Mouse (Mus musculus) stomach, embryonic 15.5 days (tissue): ENCODE measurements at regions not wholly inside any gene's neighbourhood (a gene's known extent, or its start where the extent isn't known, plus 50 kb on each side); places are given as distances from the start of the nearest gene placed in this dataset.
A peak's percentile ranks its signal among the peaks of the same experiment; 100 is the strongest.

Source experiments
- ATAC-seq: fragments of 200-750 bp; cut with Nextera tagmentation; 2 replicates; pipeline ENCODE4 v1.8.0; 2017; ENCODE audit warnings: low read depth, moderate number of reproducible peaks, moderate TSS enrichment; ENCODE audit not compliant: insufficient read depth, low FRiP score
- H3K27ac ChIP-seq: fragments of 300-500 bp; sonication (generic); 2 replicates; pipeline ENCODE4 v1.5.1; 2015; ENCODE audit warnings: mild to moderate bottlenecking, inconsistent platforms
- H3K27me3 ChIP-seq: fragments of 300-500 bp; sonication (generic); replicated peaks from 2 replicates; pipeline ENCODE4 v1.6.1; 2015; ENCODE audit warnings: inconsistent platforms
- H3K36me3 ChIP-seq: fragments of 300-500 bp; sonication (generic); 2 replicates; pipeline ENCODE4 v1.6.1; 2015; ENCODE audit warnings: inconsistent platforms
- H3K4me1 ChIP-seq: fragments of 300-500 bp; sonication (generic); 2 replicates; pipeline ENCODE4 v1.6.1; 2015; ENCODE audit warnings: inconsistent platforms
- H3K4me2 ChIP-seq: fragments of 300-500 bp; sonication (generic); 2 replicates; pipeline ENCODE4 v1.6.1; 2015; ENCODE audit warnings: mild to moderate bottlenecking, inconsistent platforms
- H3K4me3 ChIP-seq: fragments of 300-500 bp; sonication (generic); replicated peaks from 2 replicates; pipeline ENCODE4 v1.5.1; 2015; ENCODE audit warnings: inconsistent platforms
- H3K9ac ChIP-seq: fragments of 300-500 bp; sonication (generic); 2 replicates; pipeline ENCODE4 v1.6.1; 2015; ENCODE audit warnings: inconsistent platforms
- H3K9me3 ChIP-seq: fragments of 300-500 bp; sonication (generic); 2 replicates; pipeline ENCODE4 v1.6.1; 2016; ENCODE audit warnings: inconsistent platforms
- WGBS: fragments of 180-500 bp; shearing (Covaris S2); methylation state at CpG from one replicate; pipeline ENCODE4 v1.1.7; 2015; 5-methylcytosine and 5-hydroxymethylcytosine counted together

GRCm38 (mm10) chr10:70766450-70766849 lies 110.7 kb upstream of the Phyhipl start:
- WGBS = 54% methylated on average over 8 of the region's 8 CpGs
- H3K4me3 ChIP-seq = no peak overlapping the region

GRCm38 (mm10) chr10:70763206-70763605 lies 107.4 kb upstream of the Phyhipl start:
- ATAC-seq = peak; percentile 39; the same call in 1 of the 2 replicates
- no peak overlapping the region for H3K4me3 ChIP-seq
- H3K27me3 ChIP-seq = no peaks in the 10 kb centered on the region
- H3K4me1 ChIP-seq = no peaks in the 10 kb centered on the region
- no peak overlapping the region for H3K27ac ChIP-seq
- no peak overlapping the region for H3K9ac ChIP-seq
- 15% methylated on average over 7 of the region's 7 CpGs for WGBS
- H3K9me3 ChIP-seq = no peaks in the 10 kb centered on the region
- no peaks in the 10 kb centered on the region for H3K36me3 ChIP-seq
- H3K4me2 ChIP-seq = no peak overlapping the region

More at GRCm38 (mm10) chr10:70766450-70766849, 110.7 kb upstream of the Phyhipl start:
- Histone ChIP-seq H3K9me3 (no peaks in the 10 kb centered on the region), H3K9ac (no peak overlapping the region), H3K36me3 (no peaks in the 10 kb centered on the region), H3K4me2 (no peak overlapping the region), H3K4me1 (no peaks in the 10 kb centered on the region), H3K27me3 (no peaks in the 10 kb centered on the region), H3K27ac (no peak overlapping the region)
- ATAC-seq = no peak

- H3K4me2 ChIP-seq = no peak overlapping the region
- ATAC-seq = no peak
- no peak overlapping the region for H3K27ac ChIP-seq
- no peaks in the 10 kb centered on the region for H3K27me3 ChIP-seq
- WGBS = 79% methylated on average over 7 of the region's 7 CpGs
- no peak overlapping the region for H3K9ac ChIP-seq
- no peaks in the 10 kb centered on the region for H3K4me1 ChIP-seq
- no peaks in the 10 kb centered on the region for H3K9me3 ChIP-seq
- no peak overlapping the region for H3K4me3 ChIP-seq
- no peaks in the 10 kb centered on the region for H3K36me3 ChIP-seq
Observed at GRCm38 (mm10) chr10:70759686-70760085, 103.9 kb upstream of the Phyhipl start.

- Histone ChIP-seq H3K4me1 (no peaks in the 10 kb centered on the region), H3K4me3 (no peak overlapping the region), H3K9ac (no peak overlapping the region), H3K36me3 (no peaks in the 10 kb centered on the region), H3K9me3 (no peaks in the 10 kb centered on the region), H3K27ac (no peak overlapping the region), H3K4me2 (no peak overlapping the region), H3K27me3 (no peaks in the 10 kb centered on the region)
- ATAC-seq = no peak
- 61% methylated on average over 8 of the region's 8 CpGs for WGBS
Observed at GRCm38 (mm10) chr10:70751771-70752170, 96.0 kb upstream of the Phyhipl start.

- WGBS = 80% methylated on average over 15 of the region's 15 CpGs
- ATAC-seq = no peak
- H3K27me3 ChIP-seq = no peaks in the 10 kb centered on the region
Observed at GRCm38 (mm10) chr10:70750356-70751145, 94.8 kb upstream of the Phyhipl start.

GRCm38 (mm10) chr10:70746612-70747011 lies 90.8 kb upstream of the Phyhipl start:
- no peaks in the 10 kb centered on the region for H3K27me3 ChIP-seq
- H3K4me2 ChIP-seq = no peak overlapping the region
- H3K4me3 ChIP-seq = no peak overlapping the region
- no peaks in the 10 kb centered on the region for H3K9me3 ChIP-seq
- ATAC-seq = no peak
- H3K36me3 ChIP-seq = no peaks in the 10 kb centered on the region
- H3K4me1 ChIP-seq = no peaks in the 10 kb centered on the region
- H3K27ac ChIP-seq = no peak overlapping the region
- no peak overlapping the region for H3K9ac ChIP-seq
- 74% methylated on average over 4 of the region's 4 CpGs for WGBS

More at GRCm38 (mm10) chr10:70750356-70751145, 94.8 kb upstream of the Phyhipl start:
- Histone ChIP-seq H3K4me3 (no peak overlapping the region), H3K36me3 (no peaks in the 10 kb centered on the region), H3K9ac (no peak overlapping the region), H3K27ac (no peak overlapping the region), H3K9me3 (no peaks in the 10 kb centered on the region), H3K4me1 (no peaks in the 10 kb centered on the region), H3K4me2 (no peak overlapping the region)

GRCm38 (mm10) chr10:70741909-70742308 lies 86.1 kb upstream of the Phyhipl start:
- Histone ChIP-seq H3K4me2 (no peak overlapping the region), H3K4me3 (no peak overlapping the region), H3K9me3 (no peaks in the 10 kb centered on the region), H3K9ac (no peak overlapping the region), H3K4me1 (no peaks in the 10 kb centered on the region), H3K36me3 (no peaks in the 10 kb centered on the region), H3K27ac (no peak overlapping the region), H3K27me3 (no peaks in the 10 kb centered on the region)
- ATAC-seq = no peak

GRCm38 (mm10) chr10:70740095-70740494 lies 84.3 kb upstream of the Phyhipl start:
- no peak for ATAC-seq
- H3K4me2 ChIP-seq = no peak overlapping the region
- no peak overlapping the region for H3K27ac ChIP-seq
- H3K27me3 ChIP-seq = no peaks in the 10 kb centered on the region
- no peaks in the 10 kb centered on the region for H3K4me1 ChIP-seq
- H3K9me3 ChIP-seq = no peaks in the 10 kb centered on the region
- H3K4me3 ChIP-seq = no peak overlapping the region
- no peaks in the 10 kb centered on the region for H3K36me3 ChIP-seq
- H3K9ac ChIP-seq = no peak overlapping the region
- WGBS = 79% methylated on average over 4 of the region's 4 CpGs

- no peak overlapping the region for H3K4me3 ChIP-seq
- H3K4me1 ChIP-seq = no peaks in the 10 kb centered on the region
- no peaks in the 10 kb centered on the region for H3K9me3 ChIP-seq
- no peak overlapping the region for H3K4me2 ChIP-seq
- H3K9ac ChIP-seq = no peak overlapping the region
- WGBS = 86% methylated on average over 9 of the region's 9 CpGs
- ATAC-seq = no peak
- no peaks in the 10 kb centered on the region for H3K27me3 ChIP-seq
- H3K27ac ChIP-seq = no peak overlapping the region
- H3K36me3 ChIP-seq = no peaks in the 10 kb centered on the region
Observed at GRCm38 (mm10) chr10:70739348-70739966, 83.7 kb upstream of the Phyhipl start.

GRCm38 (mm10) chr10:70738686-70739085 lies 82.9 kb upstream of the Phyhipl start:
- H3K4me1 ChIP-seq = no peaks in the 10 kb centered on the region
- no peak overlapping the region for H3K4me2 ChIP-seq
- H3K4me3 ChIP-seq = no peak overlapping the region
- no peaks in the 10 kb centered on the region for H3K9me3 ChIP-seq
- no peaks in the 10 kb centered on the region for H3K36me3 ChIP-seq
- H3K27ac ChIP-seq = no peak overlapping the region
- ATAC-seq = no peak
- no peak overlapping the region for H3K9ac ChIP-seq
- H3K27me3 ChIP-seq = no peaks in the 10 kb centered on the region

- ATAC-seq = no peak
- no peaks in the 10 kb centered on the region for H3K27me3 ChIP-seq
- no peak overlapping the region for H3K9ac ChIP-seq
- H3K4me2 ChIP-seq = no peak overlapping the region
- H3K4me1 ChIP-seq = no peaks in the 10 kb centered on the region
- WGBS = 82% methylated on average over 12 of the region's 12 CpGs
- no peaks in the 10 kb centered on the region for H3K36me3 ChIP-seq
- no peak overlapping the region for H3K4me3 ChIP-seq
- H3K27ac ChIP-seq = no peak overlapping the region
- no peaks in the 10 kb centered on the region for H3K9me3 ChIP-seq
Observed at GRCm38 (mm10) chr10:70733956-70734355, 78.2 kb upstream of the Phyhipl start.

- Histone ChIP-seq H3K9ac (no peak overlapping the region), H3K27ac (no peak overlapping the region), H3K4me2 (no peak overlapping the region), H3K36me3 (no peaks in the 10 kb centered on the region), H3K4me1 (no peaks in the 10 kb centered on the region), H3K4me3 (no peak overlapping the region), H3K9me3 (no peaks in the 10 kb centered on the region), H3K27me3 (no peaks in the 10 kb centered on the region)
- WGBS = 79% methylated on average over 7 of the region's 7 CpGs
- no peak for ATAC-seq
Observed at GRCm38 (mm10) chr10:70733478-70733877, 77.7 kb upstream of the Phyhipl start.
